Mouse (Mus musculus) forebrain, embryonic 13.5 days (tissue): ENCODE data around the gene Itgad. TPM values are rescaled to one million over a fixed set of nuclear protein-coding genes. Genes with fewer than 3 reads are reported as not detected.

Source experiments
- ATAC-seq: fragments of 200-750 bp; cut with Nextera tagmentation; 2 replicates; pipeline ENCODE4 v1.8.0; 2017
- H3K27ac ChIP-seq: fragments of 300-500 bp; sonication (generic); 2 replicates; pipeline ENCODE4 v1.5.1; 2015; ENCODE audit warnings: inconsistent platforms, mild to moderate bottlenecking, moderate library complexity
- H3K27me3 ChIP-seq: fragments of 300-500 bp; sonication (generic); 2 replicates; pipeline ENCODE4 v1.6.1; 2015; ENCODE audit warnings: mild to moderate bottlenecking, inconsistent platforms
- H3K36me3 ChIP-seq: fragments of 300-500 bp; sonication (generic); 2 replicates; pipeline ENCODE4 v1.6.1; 2015; ENCODE audit warnings: mild to moderate bottlenecking, inconsistent platforms; ENCODE audit not compliant: poor library complexity, severe bottlenecking
- H3K4me1 ChIP-seq: fragments of 300-500 bp; sonication (generic); 2 replicates; pipeline ENCODE4 v1.6.1; 2015; ENCODE audit warnings: inconsistent platforms
- H3K4me2 ChIP-seq: fragments of 300-500 bp; sonication (generic); 2 replicates; pipeline ENCODE4 v1.6.1; 2015; ENCODE audit warnings: inconsistent platforms, mild to moderate bottlenecking, moderate library complexity
- H3K4me3 ChIP-seq: fragments of 300-500 bp; sonication (generic); 2 replicates; pipeline ENCODE4 v1.5.1; 2015; ENCODE audit warnings: mild to moderate bottlenecking, inconsistent platforms
- H3K9ac ChIP-seq: fragments of 300-500 bp; sonication (generic); 2 replicates; pipeline ENCODE4 v1.6.1; 2015; ENCODE audit warnings: mild to moderate bottlenecking, inconsistent platforms
- H3K9me3 ChIP-seq: fragments of 300-500 bp; sonication (generic); replicated peaks from 2 replicates; pipeline ENCODE4 v1.6.1; 2016; ENCODE audit warnings: inconsistent platforms
- WGBS: fragments of 180-500 bp; shearing (Covaris S2); methylation state at CpG from one replicate; pipeline ENCODE4 v1.1.7; 2015; 5-methylcytosine and 5-hydroxymethylcytosine counted together
- polyA plus RNA-seq: library from polyadenylated mRNA; unstranded; fragments of >200 nt; fragmentation: Nextera tagmentation; extraction: Ambion mirVana; gene quantifications from 2 replicates; pipeline ENCODE4 v1.2.1, GENCODE M21; 2015

The Itgad gene
- polyA plus RNA-seq, 1 experiment from 2014 or later, result not detected

- ATAC-seq, result no peak
- Histone ChIP-seq H3K4me2 (no peak overlapping the region), H3K36me3 (no peaks in the 10 kb centered on the region), H3K9me3 (no peaks in the 10 kb centered on the region), H3K4me3 (no peak overlapping the region), H3K9ac (no peak overlapping the region), H3K27ac (no peak overlapping the region), H3K4me1 (no peaks in the 10 kb centered on the region), H3K27me3 (no peaks in the 10 kb centered on the region)
- 89% methylated on average over 9 of the region's 9 CpGs for WGBS
Measured at GRCm38 (mm10) chr7:128201607-128202006, 47.4 kb downstream of the Itgad start.

GRCm38 (mm10) chr7:128203071-128203470 is 48.9 kb downstream of the Itgad start:
- H3K4me3 ChIP-seq, result no peak overlapping the region
- no peak overlapping the region for H3K9ac ChIP-seq
- H3K36me3 ChIP-seq, result no peaks in the 10 kb centered on the region
- no peak for ATAC-seq
- H3K27ac ChIP-seq, result no peak overlapping the region
- no peaks in the 10 kb centered on the region for H3K27me3 ChIP-seq
- H3K4me1 ChIP-seq, result no peaks in the 10 kb centered on the region
- WGBS, result 88% methylated on average over 9 of the region's 9 CpGs
- H3K9me3 ChIP-seq, result no peaks in the 10 kb centered on the region
- H3K4me2 ChIP-seq, result no peak overlapping the region

GRCm38 (mm10) chr7:128204179-128204578 is 50.0 kb downstream of the Itgad start:
- no peak for ATAC-seq
- H3K36me3 ChIP-seq, result no peaks in the 10 kb centered on the region

GRCm38 (mm10) chr7:128205695-128206094 is 51.5 kb downstream of the Itgad start:
- Histone ChIP-seq H3K9ac (no peak overlapping the region; the same call in 1 of the 2 replicates), H3K36me3 (no peaks in the 10 kb centered on the region), H3K4me1 (no peaks in the 10 kb centered on the region), H3K9me3 (no peaks in the 10 kb centered on the region), H3K27me3 (no peaks in the 10 kb centered on the region), H3K4me3 (no peak overlapping the region), H3K4me2 (no peak overlapping the region), H3K27ac (no peak overlapping the region)
- no peak for ATAC-seq
- 85% methylated on average over 18 of the region's 18 CpGs for WGBS

More at GRCm38 (mm10) chr7:128204179-128204578, 50.0 kb downstream of the Itgad start:
- H3K9ac ChIP-seq, result no peak overlapping the region
- H3K9me3 ChIP-seq, result no peaks in the 10 kb centered on the region
- no peaks in the 10 kb centered on the region for H3K27me3 ChIP-seq
- no peaks in the 10 kb centered on the region for H3K4me1 ChIP-seq
- no peak overlapping the region for H3K4me3 ChIP-seq
- H3K27ac ChIP-seq, result no peak overlapping the region
- no peak overlapping the region for H3K4me2 ChIP-seq
- 92% methylated on average over 8 of the region's 8 CpGs for WGBS

GRCm38 (mm10) chr7:128206152-128206551 is 52.0 kb downstream of the Itgad start, which contains the start of gene Cox6a2:
TSS of gene Cox6a2 (minus strand) at chr7:128206387.
- Histone ChIP-seq H3K4me3 (no peak within 1 kb of the TSS), H3K36me3 (no peaks in the 10 kb centered on the region), H3K27ac (no peak within 1 kb of the TSS), H3K9me3 (no peaks in the 10 kb centered on the region), H3K9ac (no peak within 1 kb of the TSS; the same call in 1 of the 2 replicates), H3K4me2 (no peak within 1 kb of the TSS), H3K27me3 (no peaks in the 10 kb centered on the region), H3K4me1 (no peaks in the 10 kb centered on the region)
- no peak for ATAC-seq
- 81% methylated on average over 6 of the region's 6 CpGs for WGBS

GRCm38 (mm10) chr7:128208187-128208586 is 54.0 kb downstream of the Itgad start:
- ATAC-seq, result no peak
- Histone ChIP-seq H3K27ac (no peak overlapping the region), H3K9ac (no peak overlapping the region), H3K4me3 (no peak overlapping the region), H3K4me2 (no peak overlapping the region), H3K36me3 (no peaks in the 10 kb centered on the region), H3K9me3 (no peaks in the 10 kb centered on the region), H3K27me3 (no peaks in the 10 kb centered on the region), H3K4me1 (no peaks in the 10 kb centered on the region)
- WGBS, result 7% methylated on average over 4 of the region's 4 CpGs

- no peak for ATAC-seq
Measured at GRCm38 (mm10) chr7:128209826-128210225, 55.6 kb downstream of the Itgad start.

GRCm38 (mm10) chr7:128219952-128220351 is 65.8 kb downstream of the Itgad start:
- no peak for ATAC-seq
- WGBS, result 89% methylated on average over 4 of the region's 4 CpGs

More at GRCm38 (mm10) chr7:128209826-128210225, 55.6 kb downstream of the Itgad start:
- Histone ChIP-seq H3K36me3 (no peaks in the 10 kb centered on the region), H3K4me3 (no peak overlapping the region), H3K9me3 (no peaks in the 10 kb centered on the region), H3K27ac (no peak overlapping the region), H3K4me2 (no peak overlapping the region), H3K9ac (no peak overlapping the region), H3K4me1 (no peaks in the 10 kb centered on the region), H3K27me3 (no peaks in the 10 kb centered on the region)
- WGBS, result 70% methylated on average over 3 of the region's 3 CpGs

GRCm38 (mm10) chr7:128220936-128221335 is 66.8 kb downstream of the Itgad start:
- no peak overlapping the region for H3K27ac ChIP-seq
- no peak for ATAC-seq
- no peak overlapping the region for H3K4me2 ChIP-seq
- no peak overlapping the region for H3K9ac ChIP-seq
- no peak overlapping the region for H3K4me3 ChIP-seq
- no peaks in the 10 kb centered on the region for H3K4me1 ChIP-seq
- H3K9me3 ChIP-seq, result no peaks in the 10 kb centered on the region; the same call in 1 of the 2 replicates
- no peaks in the 10 kb centered on the region for H3K36me3 ChIP-seq
- 89% methylated on average over 3 of the region's 3 CpGs for WGBS
- no peaks in the 10 kb centered on the region for H3K27me3 ChIP-seq

More at GRCm38 (mm10) chr7:128219952-128220351, 65.8 kb downstream of the Itgad start:
- H3K4me1 ChIP-seq, result no peaks in the 10 kb centered on the region
- H3K27ac ChIP-seq, result no peak overlapping the region
- no peaks in the 10 kb centered on the region for H3K36me3 ChIP-seq
- H3K9ac ChIP-seq, result no peak overlapping the region
- no peak overlapping the region for H3K4me2 ChIP-seq
- no peaks in the 10 kb centered on the region for H3K27me3 ChIP-seq
- H3K9me3 ChIP-seq, result no peaks in the 10 kb centered on the region; the same call in 1 of the 2 replicates
- no peak overlapping the region for H3K4me3 ChIP-seq

GRCm38 (mm10) chr7:128231741-128232140 is 77.6 kb downstream of the Itgad start:
- Histone ChIP-seq H3K4me1 (peaks cover 3% of the 10 kb centered on the region), H3K4me2 (no peak overlapping the region), H3K36me3 (no peaks in the 10 kb centered on the region), H3K27ac (no peak overlapping the region), H3K4me3 (no peak overlapping the region), H3K9me3 (no peaks in the 10 kb centered on the region), H3K9ac (no peak overlapping the region), H3K27me3 (no peaks in the 10 kb centered on the region)
- WGBS, result 43% methylated on average over 8 of the region's 8 CpGs
- ATAC-seq, result no peak

- Histone ChIP-seq H3K36me3 (peaks cover 1% of the 10 kb centered on the region), H3K9me3 (no peaks in the 10 kb centered on the region), H3K4me2 (no peak overlapping the region), H3K27ac (no peak overlapping the region), H3K4me1 (peaks cover 17% of the 10 kb centered on the region), H3K9ac (no peak overlapping the region), H3K4me3 (no peak overlapping the region), H3K27me3 (no peaks in the 10 kb centered on the region)
- 95% methylated on average over 2 of the region's 2 CpGs for WGBS
- ATAC-seq, result no peak
Measured at GRCm38 (mm10) chr7:128234796-128235195, 80.6 kb downstream of the Itgad start.

- H3K36me3 ChIP-seq, result peaks cover 8% of the 10 kb centered on the region
- no peaks in the 10 kb centered on the region for H3K9me3 ChIP-seq
- H3K4me3 ChIP-seq, result no peak overlapping the region
- 100% methylated on average over 1 of the region's 1 CpGs for WGBS
- H3K4me2 ChIP-seq, result no peak overlapping the region
- peaks cover 17% of the 10 kb centered on the region for H3K4me1 ChIP-seq
- H3K9ac ChIP-seq, result no peak overlapping the region
- no peak for ATAC-seq
- H3K27ac ChIP-seq, result no peak overlapping the region
- H3K27me3 ChIP-seq, result no peaks in the 10 kb centered on the region
Measured at GRCm38 (mm10) chr7:128235481-128235880, 81.3 kb downstream of the Itgad start.

GRCm38 (mm10) chr7:128236426-128236825 is 82.2 kb downstream of the Itgad start:
- H3K9ac ChIP-seq, result no peak overlapping the region
- no peaks in the 10 kb centered on the region for H3K27me3 ChIP-seq
- no peaks in the 10 kb centered on the region for H3K9me3 ChIP-seq
- peak overlapping the region; percentile 70; the same call in 1 of the 2 replicates for H3K4me3 ChIP-seq
- H3K4me1 ChIP-seq, result peaks cover 17% of the 10 kb centered on the region
- WGBS, result 94% methylated on average over 13 of the region's 13 CpGs
- H3K36me3 ChIP-seq, result peaks cover 17% of the 10 kb centered on the region
- peak overlapping the region; percentile 85; the same call in 1 of the 2 replicates for H3K4me2 ChIP-seq
- ATAC-seq, result no peak
- H3K27ac ChIP-seq, result no peak overlapping the region
